Mouse (Mus musculus) small intestine, adult 2 months (tissue): ENCODE measurements around the gene Cd300e.

ENCODE experiments used
- CTCF ChIP-seq: fragments of 200-500 bp; IDR thresholded peaks from 2 replicates; pipeline ENCODE4 v1.5.1; 2012; ENCODE audit warnings: low read depth, mild to moderate bottlenecking, control low read depth, inconsistent platforms, low read length, moderate library complexity, mixed read lengths; ENCODE audit not compliant: insufficient replicate concordance, insufficient read length; ENCODE audit errors: extremely low read depth
- POLR2A ChIP-seq: fragments of 200-500 bp; IDR thresholded peaks from 2 replicates; pipeline ENCODE4 v1.6.1; 2012; ENCODE audit warnings: low read depth, mild to moderate bottlenecking, control low read depth, inconsistent platforms, low read length, moderate library complexity

- TF ChIP-seq CTCF (no peak), POLR2A (no peak)
These were observed 37.4 kb upstream of the Cd300e start for GRCm38 (mm10) chr11:115099241-115099840.
